Mouse (Mus musculus) layer of hippocampus, adult 2 months (tissue): ENCODE results near the gene Grik4. TPM values are rescaled to one million over a fixed set of nuclear protein-coding genes. Genes with fewer than 3 reads are reported as not detected.
A peak's percentile ranks its signal among the peaks of the same experiment; 100 is the strongest.
"Not testable (repeated sequence)": the region's sequence is repeated elsewhere in the genome, so short reads cannot be mapped to it uniquely, and the experiment has no call there.

Experiments used
- DNase-seq, 2 experiments: peaks; one replicate each; pipeline ENCODE4 v3.0.0; 2022; ENCODE audit warnings: low spot score in 2 of 2
- H3K27ac ChIP-seq: fragments of 200-600 bp; 2 replicates; pipeline ENCODE4 v1.8.1; 2022
- H3K4me3 ChIP-seq: fragments of 200-600 bp; 2 replicates; pipeline ENCODE4 v1.8.1; 2022; ENCODE audit warnings: mild to moderate bottlenecking
- CTCF ChIP-seq: fragments of 200-600 bp; conservative IDR thresholded peaks from 2 replicates; pipeline ENCODE4 v1.8.1; 2022; ENCODE audit warnings: antibody characterized with exemption, mild to moderate bottlenecking, moderate library complexity
- total RNA-seq, 2 experiments: library from RNA; stranded (reverse); gene quantifications; 2 replicates each; pipeline ENCODE4 v1.2.3; 2021

Gene Grik4
- total RNA-seq, 2 experiments from 2014 or later = 53.0 to 63.2 TPM

GRCm38 (mm10) chr9:42797276-42797675 is 147.0 kb downstream of the Grik4 start:
- TF ChIP-seq CTCF = no peak
- Histone ChIP-seq H3K27ac (no peak overlapping the region), H3K4me3 (no peak overlapping the region)
- DNase-seq = no peak

DNA sequence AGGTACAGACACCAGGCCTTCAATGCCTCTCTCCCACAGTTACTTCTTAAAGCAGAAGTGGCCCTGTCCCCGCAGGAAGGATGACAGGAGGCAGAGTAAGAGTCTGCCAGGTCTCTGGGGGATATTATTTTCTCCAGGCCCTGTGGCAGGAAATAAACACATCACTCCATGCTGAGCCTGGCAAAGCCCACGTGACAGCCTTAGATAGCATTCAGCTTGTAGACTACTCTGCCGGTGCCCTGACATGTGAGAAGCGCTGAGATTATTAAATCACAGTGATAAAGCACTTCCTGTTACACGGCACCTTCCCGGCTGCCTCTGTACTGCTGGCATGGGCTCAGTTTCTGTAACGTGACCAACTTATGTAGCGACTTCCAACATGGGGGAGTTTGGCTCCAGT is 148.4 kb downstream of the Grik4 start:
- Histone ChIP-seq H3K27ac (no peak overlapping the region), H3K4me3 (no peak overlapping the region)
- TF ChIP-seq CTCF = no peak
- no peak for DNase-seq

DNA sequence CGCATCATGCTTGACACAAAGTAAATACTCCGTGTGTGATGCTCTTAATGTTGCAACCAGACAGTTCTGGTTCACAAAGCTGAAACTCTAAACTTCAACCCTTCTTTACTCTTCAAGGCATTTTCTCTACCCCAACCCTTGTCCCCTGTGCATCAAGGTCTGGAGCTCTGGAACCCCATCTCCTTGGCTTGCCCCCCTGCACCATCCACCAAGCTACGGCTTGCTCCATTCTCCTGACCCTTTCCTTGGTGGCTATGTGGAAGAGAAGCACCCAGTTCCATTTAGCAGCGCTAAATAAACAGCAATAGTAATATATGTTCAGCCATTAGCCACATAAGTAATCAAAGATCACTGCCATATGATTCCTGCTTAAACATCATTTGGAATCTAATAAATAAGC is 150.3 kb downstream of the Grik4 start:
- Histone ChIP-seq H3K4me3 (no peak overlapping the region), H3K27ac (no peak overlapping the region)
- no peak for DNase-seq
- TF ChIP-seq CTCF = no peak

GRCm38 (mm10) chr9:42793581-42793980 is 150.7 kb downstream of the Grik4 start:
- no peak for TF ChIP-seq CTCF
- no peak for DNase-seq
- Histone ChIP-seq H3K4me3 (no peak overlapping the region), H3K27ac (no peak overlapping the region)

DNA sequence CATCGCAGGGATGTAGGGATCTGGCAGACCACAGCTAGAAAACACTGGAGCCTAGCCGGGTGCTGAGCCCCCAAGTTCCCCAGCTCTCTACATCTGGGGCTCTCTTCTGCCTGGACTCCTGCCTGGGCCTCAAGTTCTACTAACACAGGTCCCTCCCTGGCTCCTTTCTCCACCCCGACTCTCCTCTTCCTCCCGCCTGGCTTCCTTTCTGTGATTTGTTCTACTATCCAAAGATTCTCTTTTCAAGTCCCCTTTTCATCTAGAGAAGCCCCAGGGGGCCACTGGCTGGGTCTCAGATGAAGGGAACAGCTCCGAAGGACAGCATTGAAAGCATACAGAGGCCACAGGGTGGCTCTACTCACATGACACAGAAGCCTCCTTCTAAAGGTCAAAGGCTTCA is 151.9 kb downstream of the Grik4 start:
- TF ChIP-seq CTCF = no peak

DNA sequence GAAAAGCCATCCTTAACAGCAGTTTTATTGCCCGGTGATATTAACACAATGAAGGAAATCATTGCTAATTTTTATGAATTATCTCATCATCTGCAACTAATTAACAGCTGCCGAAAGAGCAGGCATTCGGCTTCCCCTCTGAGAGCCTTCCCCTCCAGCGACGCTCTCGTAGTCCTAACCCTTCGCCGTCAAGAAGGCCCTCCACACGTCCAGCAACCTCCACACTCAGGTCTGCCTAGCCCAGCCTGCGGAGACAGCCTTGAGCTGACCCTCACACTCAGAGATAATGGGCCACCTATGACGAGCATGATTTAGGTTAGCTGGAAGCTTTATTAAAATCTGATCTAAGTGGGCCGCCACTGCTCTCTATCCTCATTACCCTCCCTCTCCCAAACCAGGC is 152.5 kb downstream of the Grik4 start:
- no peak for TF ChIP-seq CTCF
- H3K4me3 ChIP-seq = no peak overlapping the region
- no peak for DNase-seq
- H3K27ac ChIP-seq = no peak overlapping the region

More for the DNA sequence above, 151.9 kb downstream of the Grik4 start:
- Histone ChIP-seq H3K27ac (no peak overlapping the region), H3K4me3 (no peak overlapping the region)
- no peak for DNase-seq

- no peak for DNase-seq
- Histone ChIP-seq H3K4me3 (no peak overlapping the region), H3K27ac (no peak overlapping the region)
- no peak for TF ChIP-seq CTCF
Observed at GRCm38 (mm10) chr9:42791346-42791745, 152.9 kb downstream of the Grik4 start.

DNA sequence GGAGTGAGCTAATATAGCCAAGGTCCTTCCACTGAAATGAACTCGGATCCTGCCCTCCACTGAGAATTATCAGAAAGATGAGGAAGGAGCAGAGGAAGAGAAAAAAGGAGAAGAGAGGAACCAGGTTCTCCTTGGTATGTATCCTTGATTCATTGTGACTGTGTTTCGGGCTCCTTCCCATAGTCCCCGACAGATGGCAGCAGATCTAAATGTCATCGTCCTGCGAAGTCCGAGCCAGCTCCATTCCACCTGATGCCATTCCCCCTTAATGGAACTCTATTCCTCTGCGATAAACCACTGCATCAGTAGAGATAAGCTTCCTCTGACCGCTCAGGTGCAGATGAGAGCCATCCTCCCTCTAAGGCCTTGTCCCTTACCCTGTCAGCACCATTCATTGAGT is 155.8 kb downstream of the Grik4 start:
- H3K27ac ChIP-seq = no peak overlapping the region
- no peak overlapping the region for H3K4me3 ChIP-seq
- peak; percentile 81 for TF ChIP-seq CTCF
- DNase-seq = peak in 1 of 2 experiments; percentile 53

- H3K27ac ChIP-seq = no peak overlapping the region
- no peak for TF ChIP-seq CTCF
- no peak overlapping the region for H3K4me3 ChIP-seq
- no peak for DNase-seq
Observed at GRCm38 (mm10) chr9:42786882-42787281, 157.4 kb downstream of the Grik4 start.

DNA sequence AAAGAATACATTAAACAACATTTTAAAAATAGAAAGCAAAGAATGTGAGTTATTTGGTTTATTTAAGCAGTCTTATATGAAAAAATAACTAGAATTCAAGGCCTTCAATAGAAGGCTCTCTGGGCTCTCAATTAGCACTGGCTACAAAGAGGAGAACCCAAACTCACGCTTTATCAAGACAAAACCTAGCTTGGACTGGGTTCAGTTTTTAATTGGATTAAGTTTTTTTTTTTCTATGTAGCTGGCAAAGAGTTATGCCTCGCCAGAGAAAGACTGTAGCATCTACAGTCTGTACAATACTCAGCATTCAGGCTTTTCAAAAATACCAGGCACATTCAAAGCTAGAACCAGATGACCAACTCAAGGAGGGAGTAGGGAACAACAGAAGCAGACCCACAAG is 158.0 kb downstream of the Grik4 start:
- no peak for TF ChIP-seq CTCF
- H3K27ac ChIP-seq = no peak overlapping the region
- DNase-seq = no peak
- no peak overlapping the region for H3K4me3 ChIP-seq

GRCm38 (mm10) chr9:42785173-42785830 is 159.0 kb downstream of the Grik4 start:
- H3K27ac ChIP-seq = 0 out of 2 replicates have a peak overlapping the region, but pooled peaks have one; percentile 2
- TF ChIP-seq CTCF = no peak
- no peak for DNase-seq
- no peak overlapping the region for H3K4me3 ChIP-seq

DNA sequence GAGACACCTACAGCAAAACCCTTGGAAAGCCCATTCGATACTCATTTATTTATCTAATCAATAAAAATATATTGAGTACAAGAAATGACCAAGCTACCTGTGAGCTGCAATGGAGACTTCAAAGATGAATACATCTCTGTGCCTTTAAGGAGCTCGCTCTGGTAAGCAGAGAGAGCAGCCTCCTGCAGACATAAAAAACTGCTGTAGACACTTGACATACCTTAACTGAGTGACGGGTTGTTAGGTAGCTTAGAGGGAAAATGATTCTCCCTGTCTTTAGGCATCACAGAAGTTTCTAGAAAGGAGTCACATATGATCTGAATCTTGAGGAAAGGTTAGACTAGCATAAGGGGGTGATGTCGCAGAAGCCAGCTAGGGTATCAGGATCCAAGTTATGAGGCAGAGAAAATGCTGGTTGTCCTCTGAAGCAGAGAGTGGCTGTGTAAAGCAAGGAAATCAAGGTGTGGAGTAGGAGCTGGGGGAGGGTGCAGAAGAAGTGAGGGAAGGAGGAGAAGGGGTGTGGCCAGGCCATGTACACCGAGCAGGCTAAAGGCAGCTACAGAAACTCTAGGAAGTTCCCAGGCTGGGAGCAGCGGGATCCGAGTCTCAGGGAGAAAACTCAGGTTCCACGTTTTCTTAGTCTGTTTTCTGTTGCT is 160.9 kb downstream of the Grik4 start:
- no peak overlapping the region for H3K4me3 ChIP-seq
- TF ChIP-seq CTCF = no peak
- no peak for DNase-seq
- H3K27ac ChIP-seq = no peak overlapping the region

DNA sequence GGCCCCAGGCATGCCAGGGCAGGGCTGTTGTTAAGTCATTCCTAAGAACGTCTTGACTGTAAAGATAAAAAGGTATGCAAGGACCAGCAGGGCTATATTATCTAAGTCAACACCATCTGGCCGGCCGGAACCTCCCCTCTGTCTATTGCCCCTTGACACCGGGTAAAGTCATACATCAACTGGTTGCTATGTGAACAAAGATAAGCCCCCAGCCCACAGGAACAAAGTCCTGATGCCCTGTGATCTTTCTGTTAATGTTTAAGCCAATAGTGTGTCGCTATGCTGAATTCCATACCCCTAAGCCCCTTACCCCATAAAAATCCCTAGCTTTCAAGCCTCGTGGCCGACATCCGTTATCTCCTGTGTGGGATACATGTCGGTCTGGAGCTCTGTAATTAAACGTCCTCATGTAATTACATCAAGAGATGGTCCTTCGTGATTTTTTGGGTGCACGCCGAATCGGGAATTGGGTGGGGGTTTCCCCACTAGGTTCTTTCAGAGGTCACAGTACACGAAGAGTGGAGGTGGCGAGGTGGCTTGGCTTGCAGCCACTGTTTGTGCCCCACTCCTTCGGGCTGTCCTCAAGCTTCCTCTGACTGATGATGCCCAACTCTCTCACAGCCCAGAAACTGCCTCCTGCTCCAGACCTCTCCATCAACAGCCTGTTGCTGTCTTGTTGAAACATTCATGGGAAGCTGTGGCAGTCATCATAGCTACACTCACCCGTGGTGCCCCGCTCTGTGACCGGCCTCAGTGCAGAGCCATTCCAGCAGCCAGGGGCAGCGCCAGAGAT is 165.6 kb downstream of the Grik4 start:
- not testable (repeated sequence) for H3K4me3 ChIP-seq, H3K27ac ChIP-seq, DNase-seq

- no peak for DNase-seq
- no peak overlapping the region for H3K4me3 ChIP-seq
- no peak for TF ChIP-seq CTCF
- H3K27ac ChIP-seq = no peak overlapping the region
Observed at GRCm38 (mm10) chr9:42777913-42778312, 166.4 kb downstream of the Grik4 start.
